Mouse (Mus musculus): Measurements from ENCODE around the gene Slc27a3.

Gene Slc27a3

GRCm38 (mm10) chr3:90335517-90335916 lies 54.2 kb downstream of the Slc27a3 start:
- DNase-seq: no peak
